Mouse (Mus musculus) embryonic facial prominence, embryonic 13.5 days (tissue): Measurements from ENCODE around the gene Rasal2. TPM values are rescaled to one million over a fixed set of nuclear protein-coding genes. Genes with fewer than 3 reads are reported as not detected.

Experiments used
- ATAC-seq: fragments of 200-750 bp; cut with Nextera tagmentation; 2 replicates; pipeline ENCODE4 v1.8.0; 2017; ENCODE audit warnings: low read depth; ENCODE audit not compliant: insufficient number of reproducible peaks, insufficient read depth, low FRiP score, low TSS enrichment
- H3K27ac ChIP-seq: fragments of 300-500 bp; sonication (generic); 2 replicates; pipeline ENCODE4 v1.5.1; 2015; ENCODE audit warnings: moderate library complexity, mild to moderate bottlenecking, inconsistent platforms
- H3K27me3 ChIP-seq: fragments of 300-500 bp; sonication (generic); 2 replicates; pipeline ENCODE4 v1.6.1; 2015; ENCODE audit warnings: mild to moderate bottlenecking, inconsistent platforms
- H3K36me3 ChIP-seq: fragments of 300-500 bp; sonication (generic); 2 replicates; pipeline ENCODE4 v1.6.1; 2015; ENCODE audit warnings: mild to moderate bottlenecking, inconsistent platforms
- H3K4me1 ChIP-seq: fragments of 300-500 bp; sonication (generic); 2 replicates; pipeline ENCODE4 v1.6.1; 2015; ENCODE audit warnings: inconsistent platforms
- H3K4me2 ChIP-seq: fragments of 300-500 bp; sonication (generic); 2 replicates; pipeline ENCODE4 v1.6.1; 2015; ENCODE audit warnings: moderate library complexity, mild to moderate bottlenecking, inconsistent platforms
- H3K4me3 ChIP-seq: fragments of 300-500 bp; sonication (generic); 2 replicates; pipeline ENCODE4 v1.5.1; 2015; ENCODE audit warnings: mild to moderate bottlenecking, inconsistent platforms
- H3K9ac ChIP-seq: fragments of 300-500 bp; sonication (generic); 2 replicates; pipeline ENCODE4 v1.6.1; 2015; ENCODE audit warnings: mild to moderate bottlenecking, inconsistent platforms
- H3K9me3 ChIP-seq: fragments of 300-500 bp; sonication (generic); 2 replicates; pipeline ENCODE4 v1.6.1; 2016; ENCODE audit warnings: inconsistent platforms
- WGBS: fragments of 180-500 bp; shearing (Covaris S2); methylation state at CpG from one replicate; pipeline ENCODE4 v1.1.7; 2015; ENCODE audit warnings: mixed read lengths; 5-methylcytosine and 5-hydroxymethylcytosine counted together
- polyA plus RNA-seq: library from polyadenylated mRNA; unstranded; fragments of >200 nt; fragmentation: Nextera tagmentation; extraction: Ambion mirVana; gene quantifications from 2 replicates; pipeline ENCODE4 v1.2.1, GENCODE M21; 2015

Gene Rasal2
- polyA plus RNA-seq, 1 experiment from 2014 or later, result 9.9 TPM

DNA sequence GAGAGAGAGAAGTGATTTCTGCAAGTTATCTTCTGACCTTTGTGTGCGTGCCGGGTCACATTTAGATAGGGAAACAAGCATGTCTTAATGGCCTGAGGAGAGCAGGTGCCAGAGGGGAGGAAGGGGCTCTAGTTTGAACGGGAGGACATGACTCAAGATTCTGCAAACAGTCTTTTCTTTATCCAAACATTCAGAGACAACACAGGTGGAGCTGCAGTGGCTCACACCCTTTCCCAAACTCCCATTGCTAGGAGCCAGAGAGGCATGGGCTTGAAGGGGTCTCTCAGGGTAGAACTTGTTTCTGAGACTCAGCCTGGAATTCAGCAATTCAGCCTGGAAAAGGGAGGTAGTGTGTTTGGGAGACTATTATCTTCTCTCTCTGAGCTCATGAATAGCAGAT is 288.6 kb downstream of the Rasal2 start:
- Histone ChIP-seq H3K27ac (no peak overlapping the region), H3K9ac (no peak overlapping the region), H3K4me3 (no peak overlapping the region), H3K9me3 (no peaks in the 10 kb centered on the region), H3K4me1 (no peaks in the 10 kb centered on the region), H3K27me3 (no peaks in the 10 kb centered on the region), H3K36me3 (no peaks in the 10 kb centered on the region), H3K4me2 (no peak overlapping the region)
- 86% methylated on average over 3 of the region's 3 CpGs for WGBS
- ATAC-seq, result no peak

GRCm38 (mm10) chr1:157119168-157119567 is 293.2 kb downstream of the Rasal2 start:
- Histone ChIP-seq H3K27me3 (no peaks in the 10 kb centered on the region), H3K9ac (no peak overlapping the region), H3K36me3 (no peaks in the 10 kb centered on the region), H3K4me3 (no peak overlapping the region), H3K27ac (no peak overlapping the region), H3K4me1 (no peaks in the 10 kb centered on the region), H3K9me3 (0 out of 2 replicates have a peak, but pooled peaks cover 3% of the 10 kb centered on the region), H3K4me2 (no peak overlapping the region)
- no peak for ATAC-seq
- WGBS, result 71% methylated on average over 6 of the region's 6 CpGs

DNA sequence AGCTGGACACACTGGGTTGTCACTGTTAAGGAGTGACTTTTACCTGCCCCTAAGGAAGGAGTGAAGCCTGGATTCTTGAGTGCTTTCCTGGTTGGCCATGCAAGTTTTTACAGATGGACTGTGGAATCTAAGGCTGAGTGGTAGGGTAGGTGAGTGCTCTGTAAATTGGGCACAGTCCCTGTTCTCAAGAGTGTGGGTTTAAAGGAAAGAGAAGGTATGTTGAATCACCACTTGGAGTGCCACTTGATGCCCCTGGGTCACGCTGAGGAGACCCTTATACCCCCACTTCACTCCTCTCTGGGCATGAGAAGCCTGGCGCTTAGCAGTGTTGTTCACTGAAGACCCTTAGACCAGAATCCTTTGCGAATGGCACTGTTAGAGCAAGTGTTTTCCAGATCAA is 295.0 kb downstream of the Rasal2 start:
- H3K9me3 ChIP-seq, result 0 out of 2 replicates have a peak, but pooled peaks cover 3% of the 10 kb centered on the region
- H3K4me2 ChIP-seq, result no peak overlapping the region
- no peaks in the 10 kb centered on the region for H3K36me3 ChIP-seq
- no peak overlapping the region for H3K4me3 ChIP-seq
- H3K27me3 ChIP-seq, result no peaks in the 10 kb centered on the region
- WGBS, result 87% methylated on average over 3 of the region's 3 CpGs
- no peak for ATAC-seq
- H3K9ac ChIP-seq, result no peak overlapping the region
- no peaks in the 10 kb centered on the region for H3K4me1 ChIP-seq
- H3K27ac ChIP-seq, result no peak overlapping the region

- Histone ChIP-seq H3K9ac (no peak overlapping the region), H3K4me1 (peaks cover 4% of the 10 kb centered on the region), H3K27ac (no peak overlapping the region), H3K27me3 (no peaks in the 10 kb centered on the region), H3K4me3 (no peak overlapping the region), H3K4me2 (no peak overlapping the region), H3K36me3 (no peaks in the 10 kb centered on the region), H3K9me3 (0 out of 2 replicates have a peak, but pooled peaks cover 3% of the 10 kb centered on the region)
- WGBS, result 76% methylated on average over 2 of the region's 2 CpGs
- no peak for ATAC-seq
Measured at GRCm38 (mm10) chr1:157114492-157114891, 297.9 kb downstream of the Rasal2 start.

DNA sequence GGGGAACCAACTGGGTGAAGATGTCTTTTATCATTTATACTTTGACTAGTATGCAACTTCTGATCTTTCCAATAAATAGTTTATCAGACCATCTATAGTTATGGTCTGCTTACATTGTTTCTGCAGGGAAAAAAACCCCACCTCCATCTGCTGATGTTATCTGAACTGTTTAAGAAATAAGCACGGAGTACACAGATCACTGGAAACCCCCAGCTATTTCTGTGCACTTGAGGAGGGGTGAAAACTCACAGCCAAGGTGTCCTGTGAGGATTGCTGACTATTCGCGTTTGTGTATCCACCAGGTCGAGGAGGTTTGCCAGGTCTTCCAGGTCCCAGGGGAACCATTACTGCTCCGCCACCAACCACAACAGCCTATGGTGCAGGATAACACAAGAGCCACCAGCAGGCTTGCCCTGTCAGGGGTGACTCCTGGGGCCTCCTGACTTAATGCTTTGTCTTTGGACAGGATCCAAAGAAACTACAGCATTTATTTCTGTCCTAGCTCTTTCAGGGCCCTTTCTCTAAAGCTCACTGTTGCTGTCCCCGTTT is 302.0 kb downstream of the Rasal2 start:
- no peaks in the 10 kb centered on the region for H3K36me3 ChIP-seq
- H3K9ac ChIP-seq, result no peak overlapping the region
- H3K9me3 ChIP-seq, result 0 out of 2 replicates have a peak, but pooled peaks cover 3% of the 10 kb centered on the region
- ATAC-seq, result 0 out of 2 replicates have a peak, but pooled peaks have one; percentile 59
- no peaks in the 10 kb centered on the region for H3K27me3 ChIP-seq
- peaks cover 4% of the 10 kb centered on the region for H3K4me1 ChIP-seq
- H3K4me3 ChIP-seq, result no peak overlapping the region
- H3K27ac ChIP-seq, result no peak overlapping the region
- 72% methylated on average over 6 of the region's 6 CpGs for WGBS
- H3K4me2 ChIP-seq, result no peak overlapping the region

DNA sequence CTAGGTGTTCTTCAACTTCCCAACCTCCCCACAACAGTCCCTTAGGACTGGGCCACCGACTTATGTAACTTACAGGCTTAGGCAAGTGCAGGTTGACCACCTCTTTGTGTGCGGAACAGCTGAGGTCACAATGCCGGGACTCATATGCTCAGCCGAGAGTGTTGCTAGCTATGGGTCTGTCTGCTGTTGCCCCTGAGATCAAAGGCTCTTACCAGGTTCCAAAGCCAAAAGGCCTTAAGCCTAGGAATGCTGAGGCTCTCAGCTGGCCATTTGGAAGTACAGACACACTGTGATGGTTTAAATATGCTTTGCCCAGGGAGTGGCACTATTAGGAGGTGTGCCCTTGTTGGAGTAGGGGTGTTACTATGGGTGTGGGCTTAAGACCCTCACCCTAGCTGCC is 303.8 kb downstream of the Rasal2 start, which contains the start of gene Tex35:
Gene Tex35, minus strand, starts transcription at position 101 of the 400 bp plus-strand sequence.
- WGBS, result 89% methylated on average over 4 of the region's 4 CpGs
- no peak within 1 kb of the TSS for H3K27ac ChIP-seq
- H3K9ac ChIP-seq, result no peak within 1 kb of the TSS
- H3K9me3 ChIP-seq, result no peaks in the 10 kb centered on the region
- no peaks in the 10 kb centered on the region for H3K36me3 ChIP-seq
- peaks cover 4% of the 10 kb centered on the region for H3K4me1 ChIP-seq
- ATAC-seq, result no peak
- H3K4me3 ChIP-seq, result no peak within 1 kb of the TSS
- no peak within 1 kb of the TSS for H3K4me2 ChIP-seq
- H3K27me3 ChIP-seq, result no peaks in the 10 kb centered on the region

DNA sequence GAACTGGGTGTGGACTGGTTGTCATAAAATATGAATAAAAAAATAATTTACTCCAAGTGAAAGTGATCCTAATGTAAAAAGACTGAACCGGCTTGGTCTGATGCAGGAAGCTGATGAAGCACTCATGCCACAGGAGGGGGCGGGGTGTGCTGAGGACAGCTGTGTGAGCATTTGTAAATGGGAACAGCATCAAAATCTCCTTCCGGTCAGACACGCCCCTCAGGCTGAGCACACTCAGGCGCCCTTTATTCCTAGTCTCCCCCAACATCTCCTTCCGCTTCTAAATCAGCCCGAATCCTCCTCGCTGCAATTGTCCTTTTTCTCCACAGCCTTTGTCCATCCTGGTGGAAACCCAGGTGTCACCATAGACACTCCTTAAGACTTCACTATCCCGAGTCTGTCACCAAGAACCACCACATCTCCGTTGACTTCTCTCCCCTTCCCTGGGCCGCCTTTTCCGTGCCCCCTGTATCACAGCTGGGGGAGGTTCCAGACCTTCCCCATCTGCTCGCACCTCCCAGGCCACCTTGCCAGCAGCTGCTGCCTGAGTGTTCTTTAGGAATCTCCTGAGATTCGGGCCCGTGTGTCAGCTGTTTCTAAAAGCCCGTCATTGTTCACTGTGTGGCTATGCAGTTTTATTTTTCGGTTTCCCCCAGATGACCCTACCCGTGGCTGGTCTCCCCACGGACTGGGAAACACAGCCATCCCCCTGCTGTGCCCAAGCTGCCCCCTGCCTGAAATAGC is 311.1 kb downstream of the Rasal2 start:
- Histone ChIP-seq H3K4me2 (peak overlapping the region; percentile 58), H3K27me3 (no peaks in the 10 kb centered on the region), H3K9me3 (no peaks in the 10 kb centered on the region), H3K9ac (peak overlapping the region; percentile 59; the same call in 1 of the 2 replicates), H3K4me1 (peaks cover 8% of the 10 kb centered on the region), H3K36me3 (no peaks in the 10 kb centered on the region), H3K4me3 (peak overlapping the region; percentile 30), H3K27ac (no peak overlapping the region)
- no peak for ATAC-seq
- WGBS, result 16% methylated on average over 19 of the region's 19 CpGs

DNA sequence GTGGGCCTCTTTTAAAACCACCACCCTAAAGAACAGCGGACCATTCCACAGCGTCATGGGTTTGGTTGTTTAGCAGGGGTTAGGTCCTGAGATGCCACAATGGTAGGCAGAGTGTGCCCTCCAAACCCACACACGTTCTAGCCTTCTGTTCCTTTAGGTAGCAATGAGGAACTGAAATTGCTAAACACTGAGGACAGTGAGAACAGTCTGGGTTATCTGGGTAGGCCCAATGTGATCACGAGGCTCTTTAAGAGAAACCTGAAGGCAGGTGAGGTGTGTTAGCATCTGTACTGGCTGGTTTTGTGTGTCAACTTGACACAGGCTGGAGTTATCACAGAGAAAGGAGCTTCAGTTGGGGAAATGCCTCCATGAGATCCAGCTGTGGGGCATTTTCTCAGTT is 316.9 kb downstream of the Rasal2 start:
- no peak for ATAC-seq
- WGBS, result 84% methylated on average over 4 of the region's 4 CpGs
- no peak overlapping the region for H3K4me3 ChIP-seq

DNA sequence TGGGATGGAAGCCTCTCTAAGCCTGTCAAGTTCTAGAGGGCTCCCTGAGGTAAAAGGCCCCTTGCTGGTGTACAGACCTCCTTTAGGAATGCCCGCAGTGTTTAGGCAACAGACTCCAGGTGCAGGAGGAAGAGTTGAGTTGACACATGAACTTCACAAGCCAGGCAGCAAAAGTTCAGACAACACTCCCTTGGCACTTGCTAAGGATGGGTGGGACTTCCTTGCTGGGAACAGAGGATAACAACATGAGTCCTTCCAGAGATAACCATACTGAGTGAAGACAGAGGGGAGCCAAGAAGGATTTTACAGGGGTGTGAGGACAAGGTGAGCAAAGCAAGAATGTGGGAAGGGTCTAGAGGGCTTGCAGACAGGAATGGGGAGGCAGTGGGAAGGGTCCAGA is 319.8 kb downstream of the Rasal2 start:
- no peak for ATAC-seq
- 96% methylated on average over 1 of the region's 1 CpGs for WGBS
- H3K36me3 ChIP-seq, result no peaks in the 10 kb centered on the region
- H3K4me3 ChIP-seq, result no peak overlapping the region
- no peak overlapping the region for H3K9ac ChIP-seq
- H3K4me1 ChIP-seq, result no peaks in the 10 kb centered on the region
- H3K27me3 ChIP-seq, result no peaks in the 10 kb centered on the region
- no peak overlapping the region for H3K27ac ChIP-seq
- H3K9me3 ChIP-seq, result no peaks in the 10 kb centered on the region
- H3K4me2 ChIP-seq, result no peak overlapping the region

More for the DNA sequence above, 316.9 kb downstream of the Rasal2 start:
- H3K9me3 ChIP-seq, result no peaks in the 10 kb centered on the region
- H3K27ac ChIP-seq, result no peak overlapping the region
- no peaks in the 10 kb centered on the region for H3K4me1 ChIP-seq
- H3K27me3 ChIP-seq, result no peaks in the 10 kb centered on the region
- H3K36me3 ChIP-seq, result no peaks in the 10 kb centered on the region
- no peak overlapping the region for H3K9ac ChIP-seq
- H3K4me2 ChIP-seq, result no peak overlapping the region

DNA sequence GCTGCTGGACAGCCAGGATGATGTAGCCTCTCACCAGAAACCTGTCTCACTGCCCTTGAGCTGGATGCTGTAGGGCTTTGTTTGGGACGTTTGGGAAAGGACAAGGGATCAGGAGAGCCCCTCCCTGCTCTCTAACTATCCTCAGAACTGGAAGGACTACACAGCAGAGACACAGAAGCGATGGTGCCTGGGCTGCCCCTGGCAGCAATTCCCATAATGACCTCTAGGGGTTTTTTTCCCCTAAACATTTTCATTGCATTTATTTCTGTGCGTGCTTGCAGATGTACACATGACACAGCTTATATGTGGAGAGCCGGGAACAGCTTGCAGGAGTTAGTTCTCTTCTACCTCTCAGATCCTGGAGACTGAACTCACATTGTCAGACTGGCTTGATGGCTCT is 320.3 kb downstream of the Rasal2 start:
- Histone ChIP-seq H3K4me3 (no peak overlapping the region), H3K4me2 (no peak overlapping the region), H3K27ac (no peak overlapping the region), H3K4me1 (no peaks in the 10 kb centered on the region), H3K36me3 (no peaks in the 10 kb centered on the region), H3K27me3 (no peaks in the 10 kb centered on the region), H3K9ac (no peak overlapping the region), H3K9me3 (no peaks in the 10 kb centered on the region)
- ATAC-seq, result no peak
- WGBS, result 53% methylated on average over 4 of the region's 4 CpGs

DNA sequence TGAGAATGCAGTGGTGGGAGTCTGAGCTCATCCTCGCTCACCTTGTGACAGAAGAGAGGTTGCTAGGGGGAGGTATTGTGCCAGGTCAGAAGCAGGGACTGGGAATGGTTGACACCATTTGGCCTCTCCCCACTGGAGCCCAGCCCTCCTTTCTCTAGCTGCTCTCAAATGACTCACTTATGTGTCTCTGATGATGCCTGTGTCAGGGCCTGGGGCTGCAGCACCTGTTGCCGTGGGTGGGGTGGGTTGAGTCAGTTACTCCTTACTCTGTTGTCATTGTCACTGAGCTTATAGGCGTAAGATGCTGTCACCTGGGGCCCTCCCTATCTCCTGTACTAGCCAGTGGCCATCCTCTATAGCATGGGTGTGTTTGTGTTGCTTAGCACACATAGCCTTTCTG is 321.6 kb downstream of the Rasal2 start:
- Histone ChIP-seq H3K27me3 (no peaks in the 10 kb centered on the region), H3K4me2 (no peak overlapping the region), H3K36me3 (no peaks in the 10 kb centered on the region), H3K4me3 (no peak overlapping the region), H3K4me1 (0 out of 2 replicates have a peak, but pooled peaks cover 6% of the 10 kb centered on the region), H3K27ac (no peak overlapping the region), H3K9me3 (no peaks in the 10 kb centered on the region), H3K9ac (no peak overlapping the region)
- ATAC-seq, result no peak
- 61% methylated on average over 3 of the region's 3 CpGs for WGBS
